26 mouse cellular contexts compared by ENCODE assay signal in the genomic region with DNA sequence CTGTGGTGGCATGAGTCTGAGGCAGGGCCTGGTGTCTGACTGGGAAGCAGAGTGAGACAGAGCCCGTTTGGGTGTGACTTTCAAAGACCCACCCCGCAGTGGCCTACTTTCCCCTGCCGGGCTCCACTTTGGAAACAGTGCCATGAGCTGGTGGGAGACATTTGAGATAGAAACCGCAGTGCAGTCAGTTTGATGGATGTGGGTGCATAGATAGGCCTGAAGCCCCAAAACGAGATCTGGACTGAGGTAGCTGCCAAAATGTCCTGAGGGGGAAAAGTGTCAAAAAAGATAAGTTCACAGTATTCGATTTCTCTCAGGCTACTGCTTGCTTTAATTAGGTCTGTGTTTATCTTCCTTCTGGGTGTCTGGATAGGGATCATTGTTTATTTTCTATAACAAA.
A peak's percentile ranks its signal among the peaks of the same experiment; 100 is the strongest.
DNase-seq lines count a peak whose midpoint lies in the region; ATAC-seq and TF ChIP-seq lines count a peak whose summit lies in the region.
"Had no signal": no experiment of that assay in that cellular context is flagged by ENCODE, and none has a peak within 500 bp of the region (broad histone marks: within the 10 kb centered on the region; RNA-seq: fewer than 3 reads in every experiment).

No protein-coding gene starts in this region.

- no peak overlapping the region for H3K4me2 ChIP-seq in liver, embryonic 12.5 days
- H3K4me2 ChIP-seq: embryonic facial prominence, embryonic 12.5 days; embryonic facial prominence, embryonic 15.5 days; heart, embryonic 13.5 days; hindbrain, embryonic 14.5 days had no signal

- no peak overlapping the region for H3K4me3 ChIP-seq in liver, adult 2 months (ENCODE audit: insufficient read depth, low read depth, low read length)
- no peak overlapping the region for H3K4me3 ChIP-seq in liver, embryonic 12.5 days
- H3K4me3 ChIP-seq in MEL (ENCODE audit: control insufficient read depth in 1 of 2, insufficient read depth in 1 of 2, low read depth in 2 of 2, low read length in 2 of 2) = no peak overlapping the region
- H3K4me3 ChIP-seq: embryonic facial prominence, embryonic 12.5 days; embryonic facial prominence, embryonic 15.5 days; heart, adult 2 months; heart, embryonic 10.5 days; heart, embryonic 13.5 days had no signal

- no peak for TF ChIP-seq CTCF in liver, adult 2 months (IDR thresholded peaks at IDR 0.05; ENCODE audit: low read depth, low read length)
- TF ChIP-seq CTCF in MEL (IDR thresholded peaks at IDR 0.05 in 2 of 3, conservative IDR thresholded peaks at IDR 0.05 in 1 of 3; ENCODE audit: control insufficient read depth in 1 of 3, insufficient read depth in 1 of 3, low read depth in 2 of 3, low read length in 3 of 3, poor library complexity in 1 of 3, severe bottlenecking in 1 of 3) = no peak

- no peak overlapping the region for H3K9ac ChIP-seq in liver, adult 2 months (ENCODE audit: low read depth, low read length)
- H3K9ac ChIP-seq in liver, embryonic 12.5 days = no peak overlapping the region
- H3K9ac ChIP-seq in MEL (ENCODE audit: control insufficient read depth, low read depth, low read length, poor library complexity, severe bottlenecking) = no peak overlapping the region
- H3K9ac ChIP-seq: embryonic facial prominence, embryonic 12.5 days; embryonic facial prominence, embryonic 15.5 days; heart, embryonic 13.5 days; hindbrain, embryonic 14.5 days had no signal

- no peak for ATAC-seq in liver, embryonic 12.5 days
- peak; percentile 78 for ATAC-seq in megakaryocyte progenitor cell, adult 5-6 weeks (replicated peaks; ENCODE audit: poor library complexity)
- ATAC-seq in activated CD4-positive, CD25-positive, alpha-beta regulatory T cell, adult 4 months = no peak
- ATAC-seq: CD4-positive, CD25-positive, alpha-beta regulatory T cell, adult 4 months; forebrain, embryonic 14.5 days; hindbrain, postnatal 0 days; inflammation-experienced regulatory T-cells, adult 6 months; intestine, embryonic 16.5 days had no signal

- no peak for TF ChIP-seq POLR2A in liver, adult 2 months (IDR thresholded peaks at IDR 0.05; ENCODE audit: extremely low read depth, insufficient read depth, low read length)
- TF ChIP-seq POLR2A in MEL (IDR thresholded peaks at IDR 0.05; ENCODE audit: control insufficient read depth in 1 of 2, insufficient read depth in 1 of 2, low read depth in 1 of 2, low read length in 2 of 2, poor library complexity in 1 of 2) = no peak

- TF ChIP-seq RAD21 in MEL (IDR thresholded peaks at IDR 0.05; ENCODE audit: low read depth, low read length) = no peak; the same call in 1 of the 2 replicates

- 56% methylated on average over 6 of the region's 6 CpGs for WGBS in liver, adult 2 months
- WGBS in liver, embryonic 12.5 days (ENCODE audit: insufficient replicate concordance) = 36% methylated on average over 6 of the region's 6 CpGs

- no peaks in the 10 kb centered on the region for H3K9me3 ChIP-seq in liver, embryonic 12.5 days (replicated peaks)
- H3K9me3 ChIP-seq in MEL (replicated peaks; ENCODE audit: insufficient read depth, low read length) = no peaks in the 10 kb centered on the region
- H3K9me3 ChIP-seq: embryonic facial prominence, embryonic 12.5 days; embryonic facial prominence, embryonic 15.5 days; heart, embryonic 10.5 days; heart, embryonic 13.5 days had no signal

- peaks cover 19% of the 10 kb centered on the region for H3K4me1 ChIP-seq in liver, adult 2 months (ENCODE audit: control insufficient read depth, insufficient read depth, low read length)
- no peaks in the 10 kb centered on the region for H3K4me1 ChIP-seq in liver, embryonic 12.5 days
- peaks cover 43 to 52% of the 10 kb centered on the region in 2 experiments for H3K4me1 ChIP-seq in MEL (ENCODE audit: control insufficient read depth in 1 of 2, insufficient read depth in 2 of 2, low read length in 2 of 2)
- H3K4me1 ChIP-seq: embryonic facial prominence, embryonic 12.5 days; embryonic facial prominence, embryonic 15.5 days; heart, embryonic 10.5 days; heart, embryonic 13.5 days had no signal

- no peaks in the 10 kb centered on the region for H3K27me3 ChIP-seq in liver, adult 2 months (ENCODE audit: control insufficient read depth, insufficient read depth, low read length)
- no peaks in the 10 kb centered on the region for H3K27me3 ChIP-seq in liver, embryonic 12.5 days (replicated peaks)
- no peaks in the 10 kb centered on the region for H3K27me3 ChIP-seq in MEL (ENCODE audit: control insufficient read depth in 1 of 2, insufficient read depth in 2 of 2, low read length in 2 of 2)
- H3K27me3 ChIP-seq: embryonic facial prominence, embryonic 12.5 days; embryonic facial prominence, embryonic 15.5 days; heart, embryonic 13.5 days had no signal

- H3K79me2 ChIP-seq in liver, adult 2 months (ENCODE audit: control insufficient read depth, insufficient read depth, low read length) = peaks cover 2% of the 10 kb centered on the region; the same call in 1 of the 2 replicates
- H3K79me2 ChIP-seq in MEL (ENCODE audit: control insufficient read depth, insufficient read depth, low read length, poor library complexity) = no peaks in the 10 kb centered on the region

- peak overlapping the region; percentile 19; the same call in 1 of the 2 replicates for H3K27ac ChIP-seq in liver, adult 2 months (replicated peaks; ENCODE audit: insufficient read depth, low read depth, low read length)
- H3K27ac ChIP-seq in liver, embryonic 12.5 days = no peak overlapping the region
- peak overlapping the region; percentile 82 for H3K27ac ChIP-seq in MEL (ENCODE audit: control insufficient read depth, low read depth, low read length)
- H3K27ac ChIP-seq: embryonic facial prominence, embryonic 12.5 days; embryonic facial prominence, embryonic 15.5 days; heart, adult 2 months; heart, embryonic 10.5 days; heart, embryonic 13.5 days; hindbrain, embryonic 14.5 days; hindbrain, postnatal 0 days had no signal

- no peaks in the 10 kb centered on the region; the same call in 1 of the 2 replicates for H3K36me3 ChIP-seq in liver, adult 2 months (ENCODE audit: control insufficient read depth, insufficient read depth, low read length)
- H3K36me3 ChIP-seq in liver, embryonic 12.5 days = no peaks in the 10 kb centered on the region
- peaks cover 0 to 53% of the 10 kb centered on the region in 2 experiments; a peak in 2 of 4 replicates for H3K36me3 ChIP-seq in MEL (ENCODE audit: control insufficient read depth in 1 of 2, insufficient read depth in 2 of 2, low read length in 2 of 2)
- H3K36me3 ChIP-seq: embryonic facial prominence, embryonic 12.5 days; embryonic facial prominence, embryonic 15.5 days; heart, embryonic 10.5 days; heart, embryonic 13.5 days had no signal

- peak; percentile 97 to 98 for TF ChIP-seq EP300 in MEL (IDR thresholded peaks at IDR 0.05; ENCODE audit: low read depth in 1 of 2, low read length in 2 of 2)

- peak; percentile 19 for DNase-seq in liver, adult 2 months (ENCODE audit: extremely low read depth, low read depth, low spot score)
- peak; percentile 83 for DNase-seq in MEL (ENCODE audit: low read depth, low spot score)
- DNase-seq in MEL-GATA-1-ER (ENCODE audit: extremely low read depth, low read depth) = peak; percentile 58
- no peak for DNase-seq in urinary bladder, adult 2 months (ENCODE audit: low spot score)
- DNase-seq: adrenal gland, postnatal 10 days; adrenal gland, postnatal 36 days; cerebellum, adult 18-20 months; cerebellum, adult 9-10 months; cerebellum, postnatal 14 days; gastrocnemius, postnatal 14 days; heart, adult 2 months; heart, postnatal 14 days; heart, postnatal 4 days had no signal

TF ChIP-seq in MEL, 35 proteins besides CTCF, POLR2A, EP300 and RAD21 (continues in another document):
- peak; percentile 79; the same call in 1 of the 2 replicates for TF ChIP-seq MAX (IDR thresholded peaks at IDR 0.05; ENCODE audit: low read length)
- peak; percentile 85 for TF ChIP-seq SIN3A (IDR thresholded peaks at IDR 0.05; ENCODE audit: low read length)
- TF ChIP-seq ZNF384 (IDR thresholded peaks at IDR 0.05; ENCODE audit: low read depth, low read length) = peak; percentile 50
- TF ChIP-seq MXI1 (IDR thresholded peaks at IDR 0.05; ENCODE audit: low read depth, low read length) = peak; percentile 67
- peak; percentile 94 for TF ChIP-seq TCF12 (IDR thresholded peaks at IDR 0.05; ENCODE audit: low read depth, low read length)
- 0 out of 2 replicates have a peak, but pooled peaks have one; percentile 40 for TF ChIP-seq KAT2A (conservative IDR thresholded peaks at IDR 0.05; ENCODE audit: low read depth, low read length)
- TF ChIP-seq GABPA (IDR thresholded peaks at IDR 0.05; ENCODE audit: low read depth, low read length) = 0 out of 2 replicates have a peak, but pooled peaks have one; percentile 44
- TF ChIP-seq ELF1 (IDR thresholded peaks at IDR 0.05; ENCODE audit: low read depth, low read length) = 0 out of 2 replicates have a peak, but pooled peaks have one; percentile 28
- TF ChIP-seq CHD2 (IDR thresholded peaks at IDR 0.05; ENCODE audit: low read length) = peak; percentile 54
- peak; percentile 37 for TF ChIP-seq HCFC1 (IDR thresholded peaks at IDR 0.05; ENCODE audit: low read depth, low read length)
- peak; percentile 96 for TF ChIP-seq RCOR1 (IDR thresholded peaks at IDR 0.05; ENCODE audit: low read depth, low read length)
- no peak for TF ChIP-seq UBTF (IDR thresholded peaks at IDR 0.05; ENCODE audit: borderline replicate concordance, insufficient read depth, low read depth, low read length)
- TF ChIP-seq JUND (IDR thresholded peaks at IDR 0.05; ENCODE audit: low read depth, low read length) = peak; percentile 25; the same call in 1 of the 2 replicates
- peak; percentile 88 for TF ChIP-seq GATA1 (IDR thresholded peaks at IDR 0.05; ENCODE audit: low read depth, low read length)
- TF ChIP-seq MYB (IDR thresholded peaks at IDR 0.05; ENCODE audit: low read depth, low read length) = peak; percentile 86
- TF ChIP-seq SMC3 (IDR thresholded peaks at IDR 0.05; ENCODE audit: low read depth, low read length) = no peak
- TF ChIP-seq NELFE (IDR thresholded peaks at IDR 0.05; ENCODE audit: low read depth, low read length) = peak; percentile 42; the same call in 1 of the 2 replicates
- no peak for TF ChIP-seq USF2 (IDR thresholded peaks at IDR 0.05; ENCODE audit: borderline replicate concordance in 1 of 2, insufficient read depth in 1 of 2, low read depth in 1 of 2, low read length in 2 of 2)
- TF ChIP-seq NRF1 (IDR thresholded peaks at IDR 0.05; ENCODE audit: insufficient read depth, low read depth, low read length, poor library complexity, severe bottlenecking) = no peak
- TF ChIP-seq MYC (IDR thresholded peaks at IDR 0.05; ENCODE audit: low read depth, low read length) = peak; percentile 75
- no peak for TF ChIP-seq TBP (IDR thresholded peaks at IDR 0.05; ENCODE audit: low read depth, low read length)
- no peak for TF ChIP-seq POLR2AphosphoS5 (IDR thresholded peaks at IDR 0.05; ENCODE audit: borderline replicate concordance, low read depth, low read length)
- 0 out of 2 replicates have a peak, but pooled peaks have one; percentile 45 for TF ChIP-seq POLR2AphosphoS2 (IDR thresholded peaks at IDR 0.05; ENCODE audit: low read length)
- TF ChIP-seq MAZ (IDR thresholded peaks at IDR 0.05; ENCODE audit: low read depth, low read length) = peak; percentile 67; the same call in 1 of the 2 replicates
